Mouse (Mus musculus): ENCODE data around the gene Hydin.
A peak's percentile ranks its signal among the peaks of the same experiment; 100 is the strongest.
"Not testable (repeated sequence)": the region's sequence is repeated elsewhere in the genome, so short reads cannot be mapped to it uniquely, and the experiment has no call there.

Hydin gene

GRCm38 (mm10) chr8:110266741-110267140 is at the start of gene Hydin:
Gene Hydin, plus strand, starts transcription at chr8:110266977.
- no peak for DNase-seq

GRCm38 (mm10) chr8:110217198-110217597 is 49.6 kb upstream of the Hydin start:
- no peak for DNase-seq

- DNase-seq: peak; percentile 99
Observed at GRCm38 (mm10) chr8:110217681-110218131, 49.1 kb upstream of the Hydin start.

GRCm38 (mm10) chr8:110218511-110218910 is 48.3 kb upstream of the Hydin start:
- DNase-seq: no peak

GRCm38 (mm10) chr8:110220936-110221335 is 45.8 kb upstream of the Hydin start:
- no peak for DNase-seq

- no peak for DNase-seq
Observed at GRCm38 (mm10) chr8:110230803-110231202, 36.0 kb upstream of the Hydin start.

- DNase-seq: no peak
Observed at GRCm38 (mm10) chr8:110242278-110243177, 24.2 kb upstream of the Hydin start.

GRCm38 (mm10) chr8:110244566-110244965 is 22.2 kb upstream of the Hydin start:
- no peak for DNase-seq

GRCm38 (mm10) chr8:110247238-110247637 is 19.5 kb upstream of the Hydin start:
- no peak for DNase-seq

- DNase-seq: no peak
Observed at GRCm38 (mm10) chr8:110253986-110254385, 12.8 kb upstream of the Hydin start.

GRCm38 (mm10) chr8:110265796-110266305 is 926 bp upstream of the Hydin start:
- no peak for DNase-seq

- DNase-seq: no peak
Observed at GRCm38 (mm10) chr8:110267268-110267667, 491 bp downstream of the Hydin start.

GRCm38 (mm10) chr8:110270659-110271058 is 3.9 kb downstream of the Hydin start:
- DNase-seq: no peak

- DNase-seq: no peak
Observed at GRCm38 (mm10) chr8:110273394-110273793, 6.6 kb downstream of the Hydin start.

- no peak for DNase-seq
Observed at GRCm38 (mm10) chr8:110275465-110276258, 8.9 kb downstream of the Hydin start.

GRCm38 (mm10) chr8:110276259-110276560 is 9.4 kb downstream of the Hydin start:
- DNase-seq: no peak

- DNase-seq: no peak
Observed at GRCm38 (mm10) chr8:110312715-110313114, 45.9 kb downstream of the Hydin start.

GRCm38 (mm10) chr8:110315826-110316225 is 49.0 kb downstream of the Hydin start:
- no peak for DNase-seq

- no peak for DNase-seq
Observed at GRCm38 (mm10) chr8:110319586-110319985, 52.8 kb downstream of the Hydin start.

GRCm38 (mm10) chr8:110321446-110321845 is 54.7 kb downstream of the Hydin start:
- DNase-seq: no peak

GRCm38 (mm10) chr8:110323981-110324574 is 57.3 kb downstream of the Hydin start:
- no peak for DNase-seq

GRCm38 (mm10) chr8:110327120-110327519 is 60.3 kb downstream of the Hydin start:
- not testable (repeated sequence) for DNase-seq

GRCm38 (mm10) chr8:110333376-110333775 is 66.6 kb downstream of the Hydin start:
- no peak for DNase-seq

Data from thymus, adult 18-20 months (tissue).